Mouse (Mus musculus) skeletal muscle tissue, postnatal 0 days (tissue): ENCODE results near the gene Macc1. TPM values are rescaled to one million over a fixed set of nuclear protein-coding genes. Genes with fewer than 3 reads are reported as not detected.

Experiments
- polyA plus RNA-seq: library from polyadenylated mRNA; unstranded; fragments of >200 nt; fragmentation: Nextera tagmentation; extraction: Ambion mirVana; gene quantifications from 2 replicates; pipeline ENCODE4 v1.2.1, GENCODE M21; 2015

Gene Macc1
- 0.07 TPM in 1 of 2 replicates, not detected in the other for polyA plus RNA-seq

DNA sequence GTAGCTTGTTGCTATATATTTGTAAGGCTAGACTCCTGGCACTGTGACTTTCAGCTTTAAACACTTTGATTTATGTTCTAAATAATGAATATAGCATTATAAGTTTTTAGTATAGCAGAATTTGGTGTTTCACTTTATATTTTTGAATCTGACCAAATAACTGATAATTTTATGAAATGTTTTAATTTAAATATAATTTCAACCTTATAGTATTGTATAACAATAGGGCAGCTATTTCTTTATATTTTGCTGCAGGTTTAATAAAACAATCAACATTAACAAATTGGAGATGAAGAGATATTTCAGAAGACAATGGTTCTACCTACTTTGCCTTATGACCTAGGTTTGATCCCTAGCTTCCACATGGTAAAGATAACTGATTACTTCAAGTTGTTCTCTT is at the start of gene Macc1:
Gene Macc1 (plus strand): TSS at position 301 of the 400 bp plus-strand sequence.

Other genes starting within 250 kb of the Macc1 start
- 1.5 and 2.0 TPM in 2 replicates for gene Itgb8, start 75.5 kb upstream of the Macc1 start, polyA plus RNA-seq